Mouse (Mus musculus) testis, postnatal 14 days (tissue): ENCODE measurements at regions not wholly inside any gene's neighbourhood (a gene's known extent, or its start where the extent isn't known, plus 50 kb on each side); places are given as distances from the start of the nearest gene placed in this dataset.

Source experiments
- DNase-seq: peaks from one replicate; pipeline ENCODE4 v3.0.0; 2021; ENCODE audit warnings: low spot score

- DNase-seq: no peak
Measured at GRCm38 (mm10) chr10:17518423-17519175, 204.4 kb upstream of the Cited2 start.

- no peak for DNase-seq
Measured at GRCm38 (mm10) chr10:17522026-17522541, 200.9 kb upstream of the Cited2 start.

- no peak for DNase-seq
Measured at GRCm38 (mm10) chr10:17523558-17524328, 199.3 kb upstream of the Cited2 start.

GRCm38 (mm10) chr10:17527151-17527737 lies 195.8 kb upstream of the Cited2 start:
- DNase-seq: no peak

- no peak for DNase-seq
Measured at GRCm38 (mm10) chr10:17528116-17528515, 194.9 kb upstream of the Cited2 start.

GRCm38 (mm10) chr10:17528846-17529245 lies 194.2 kb upstream of the Cited2 start:
- no peak for DNase-seq

- DNase-seq: no peak
Measured at GRCm38 (mm10) chr10:17529851-17530509, 193.0 kb upstream of the Cited2 start.

GRCm38 (mm10) chr10:17531021-17531420 lies 192.0 kb upstream of the Cited2 start:
- peak; percentile 10 for DNase-seq

- no peak for DNase-seq
Measured at GRCm38 (mm10) chr10:17538944-17539533, 184.0 kb upstream of the Cited2 start.

- no peak for DNase-seq
Measured at GRCm38 (mm10) chr10:17540404-17541375, 182.3 kb upstream of the Cited2 start.

GRCm38 (mm10) chr10:17542104-17542846 lies 180.7 kb upstream of the Cited2 start:
- no peak for DNase-seq

GRCm38 (mm10) chr10:17542847-17543421 lies 180.1 kb upstream of the Cited2 start:
- DNase-seq: no peak

- DNase-seq: no peak
Measured at GRCm38 (mm10) chr10:17545291-17545690, 177.7 kb upstream of the Cited2 start.

- no peak for DNase-seq
Measured at GRCm38 (mm10) chr10:17547986-17548385, 175.0 kb upstream of the Cited2 start.

GRCm38 (mm10) chr10:17548629-17549580 lies 174.1 kb upstream of the Cited2 start:
- DNase-seq: no peak

GRCm38 (mm10) chr10:17549711-17550637 lies 173.0 kb upstream of the Cited2 start:
- DNase-seq: no peak

- DNase-seq: no peak
Measured at GRCm38 (mm10) chr10:17550638-17551013, 172.4 kb upstream of the Cited2 start.
